Comparison of ENCODE assay signal across 1 mouse cellular context in the genomic region with DNA sequence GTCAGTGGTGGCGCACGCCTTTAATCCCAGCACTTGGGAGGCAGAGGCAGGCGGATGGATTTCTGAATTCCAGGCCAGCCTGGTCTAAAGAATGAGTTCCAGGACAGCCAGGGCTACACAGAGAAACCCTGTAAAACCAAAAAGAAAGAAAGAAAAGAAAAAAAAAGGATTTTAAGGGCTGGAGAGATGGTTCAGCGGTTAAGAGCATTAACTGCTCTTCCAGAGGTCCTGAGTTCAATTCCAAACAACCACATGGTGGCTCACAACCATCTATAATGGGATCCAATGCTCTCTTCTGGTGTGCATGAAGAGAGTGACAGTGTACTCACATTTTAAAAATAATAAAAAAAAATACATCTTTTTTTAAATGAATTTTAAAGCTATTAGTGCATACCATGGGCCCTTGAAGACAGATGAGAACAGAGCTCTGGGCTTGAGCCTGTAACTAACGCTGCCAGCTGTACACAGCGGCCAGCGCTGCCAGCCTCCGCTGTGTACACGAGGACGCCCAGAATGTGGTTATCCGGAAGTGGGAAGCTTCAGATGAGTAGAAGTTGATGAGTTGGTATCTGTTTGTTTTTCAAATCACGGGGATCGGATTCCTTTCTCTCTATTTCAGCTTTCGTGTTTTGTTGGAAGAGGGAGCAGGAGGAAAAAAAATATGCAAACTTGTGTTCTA.
A peak's percentile ranks its signal among the peaks of the same experiment; 100 is the strongest.
TF ChIP-seq lines count a peak whose summit lies in the region.

No protein-coding gene starts in this region.

TF ChIP-seq in CH12.LX, 34 proteins besides CTCF, POLR2A, EP300 and RAD21:
- peak; percentile 84 for TF ChIP-seq MAX (IDR thresholded peaks at IDR 0.05; ENCODE audit: low read length)
- no peak for TF ChIP-seq MAFK (IDR thresholded peaks at IDR 0.05; ENCODE audit: insufficient replicate concordance, low read length)
- no peak for TF ChIP-seq ETS1 (conservative IDR thresholded peaks at IDR 0.05; ENCODE audit: low read depth, low read length)
- no peak for TF ChIP-seq MAZ (IDR thresholded peaks at IDR 0.05; ENCODE audit: low read depth, low read length)
- no peak for TF ChIP-seq ZKSCAN1 (IDR thresholded peaks at IDR 0.05; ENCODE audit: borderline replicate concordance, low read depth, low read length)
- no peak for TF ChIP-seq GABPA (IDR thresholded peaks at IDR 0.05; ENCODE audit: insufficient replicate concordance, low read depth, low read length)
- no peak; the same call in 1 of the 2 replicates for TF ChIP-seq RCOR1 (conservative IDR thresholded peaks at IDR 0.05; ENCODE audit: low read depth, low read length)
- peak; percentile 68 for TF ChIP-seq SIN3A (IDR thresholded peaks at IDR 0.05; ENCODE audit: low read length)
- peak; percentile 93 for TF ChIP-seq MYC (IDR thresholded peaks at IDR 0.05; ENCODE audit: low read depth, low read length)
- peak; percentile 86 for TF ChIP-seq ELF1 (IDR thresholded peaks at IDR 0.05; ENCODE audit: low read depth, low read length)
- TF ChIP-seq MXI1 (IDR thresholded peaks at IDR 0.05; ENCODE audit: low read depth, low read length) = peak; percentile 88
- no peak for TF ChIP-seq PAX5 (IDR thresholded peaks at IDR 0.05; ENCODE audit: low read length)
- TF ChIP-seq CHD2 (IDR thresholded peaks at IDR 0.05; ENCODE audit: low read length) = no peak
- TF ChIP-seq POLR2AphosphoS2 (IDR thresholded peaks at IDR 0.05; ENCODE audit: low read depth, low read length) = peak; percentile 74; the same call in 1 of the 2 replicates
- no peak for TF ChIP-seq KAT2A (IDR thresholded peaks at IDR 0.05; ENCODE audit: insufficient replicate concordance, low read length)
- TF ChIP-seq BHLHE40 (IDR thresholded peaks at IDR 0.05; ENCODE audit: low read depth, low read length) = no peak
- TF ChIP-seq USF1 (IDR thresholded peaks at IDR 0.05; ENCODE audit: low read depth, low read length) = no peak
- no peak for TF ChIP-seq ZC3H11A (IDR thresholded peaks at IDR 0.05; ENCODE audit: low read depth, low read length)
- TF ChIP-seq MEF2A (IDR thresholded peaks at IDR 0.05; ENCODE audit: borderline replicate concordance, low read depth, low read length) = 0 out of 2 replicates have a peak, but pooled peaks have one; percentile 19
- TF ChIP-seq TBP (conservative IDR thresholded peaks at IDR 0.05; ENCODE audit: low read depth, low read length) = peak; percentile 82
- TF ChIP-seq JUN (IDR thresholded peaks at IDR 0.05; ENCODE audit: insufficient read depth, low read depth, low read length) = no peak
- no peak for TF ChIP-seq UBTF (IDR thresholded peaks at IDR 0.05; ENCODE audit: low read depth, low read length)
- 0 out of 2 replicates have a peak, but pooled peaks have one; percentile 4 for TF ChIP-seq ZNF384 (IDR thresholded peaks at IDR 0.05; ENCODE audit: low read depth, low read length)
- peak; percentile 54; the same call in 1 of the 2 replicates for TF ChIP-seq TCF12 (IDR thresholded peaks at IDR 0.05; ENCODE audit: low read depth, low read length)
